Mouse (Mus musculus) hindbrain, embryonic 11.5 days (tissue): ENCODE data around the gene Stac2. TPM values are rescaled to one million over a fixed set of nuclear protein-coding genes. Genes with fewer than 3 reads are reported as not detected.

Source experiments
- ATAC-seq: fragments of 200-750 bp; cut with Nextera tagmentation; 2 replicates; pipeline ENCODE4 v1.8.0; 2017; ENCODE audit warnings: mild to moderate bottlenecking, moderate TSS enrichment, moderate library complexity; ENCODE audit not compliant: low FRiP score
- DNase-seq: peaks from one replicate; pipeline ENCODE4 v3.0.0-alpha.2; 2015; ENCODE audit warnings: low spot score
- H3K27ac ChIP-seq: fragments of 300-500 bp; sonication (generic); 2 replicates; pipeline ENCODE4 v1.5.1; 2014; ENCODE audit warnings: mild to moderate bottlenecking, low read depth, low read length
- H3K27me3 ChIP-seq: fragments of 300-500 bp; sonication (generic); 2 replicates; pipeline ENCODE4 v1.6.1; 2014; ENCODE audit warnings: mild to moderate bottlenecking, low read length, moderate library complexity, mixed read lengths; ENCODE audit not compliant: control insufficient read depth, insufficient read depth
- H3K36me3 ChIP-seq: fragments of 300-500 bp; sonication (generic); 2 replicates; pipeline ENCODE4 v1.6.1; 2014; ENCODE audit warnings: mild to moderate bottlenecking, low read length, moderate library complexity, mixed read lengths; ENCODE audit not compliant: control insufficient read depth, insufficient read depth
- H3K4me1 ChIP-seq: fragments of 300-500 bp; sonication (generic); replicated peaks from 2 replicates; pipeline ENCODE4 v1.6.1; 2014; ENCODE audit warnings: low read length, mixed read lengths; ENCODE audit not compliant: control insufficient read depth, insufficient read depth
- H3K4me2 ChIP-seq: fragments of 300-500 bp; sonication (generic); replicated peaks from 2 replicates; pipeline ENCODE4 v1.6.1; 2014; ENCODE audit warnings: mild to moderate bottlenecking, low read depth, low read length
- H3K4me3 ChIP-seq: fragments of 300-500 bp; sonication (generic); 2 replicates; pipeline ENCODE4 v1.5.1; 2014; ENCODE audit warnings: low read depth, low read length
- H3K9ac ChIP-seq: fragments of 300-500 bp; sonication (generic); 2 replicates; pipeline ENCODE4 v1.6.1; 2014; ENCODE audit warnings: low read depth, low read length
- H3K9me3 ChIP-seq: fragments of 300-500 bp; sonication (generic); 2 replicates; pipeline ENCODE4 v1.6.1; 2016; ENCODE audit warnings: low read length; ENCODE audit not compliant: control insufficient read depth
- WGBS: fragments of 180-500 bp; shearing (Covaris S2); extraction: QIAGEN DNeasy Blood & Tissue Kit; methylation state at CpG from one replicate; pipeline ENCODE4 v1.1.7; 2014; 5-methylcytosine and 5-hydroxymethylcytosine counted together
- polyA plus RNA-seq: library from polyadenylated mRNA; unstranded; fragments of >200 nt; fragmentation: Nextera tagmentation; extraction: Ambion mirVana; gene quantifications from 2 replicates; pipeline ENCODE4 v1.2.1, GENCODE M21; 2014

The Stac2 gene
- polyA plus RNA-seq, 1 experiment from 2014 or later, result 1.4 TPM

DNA sequence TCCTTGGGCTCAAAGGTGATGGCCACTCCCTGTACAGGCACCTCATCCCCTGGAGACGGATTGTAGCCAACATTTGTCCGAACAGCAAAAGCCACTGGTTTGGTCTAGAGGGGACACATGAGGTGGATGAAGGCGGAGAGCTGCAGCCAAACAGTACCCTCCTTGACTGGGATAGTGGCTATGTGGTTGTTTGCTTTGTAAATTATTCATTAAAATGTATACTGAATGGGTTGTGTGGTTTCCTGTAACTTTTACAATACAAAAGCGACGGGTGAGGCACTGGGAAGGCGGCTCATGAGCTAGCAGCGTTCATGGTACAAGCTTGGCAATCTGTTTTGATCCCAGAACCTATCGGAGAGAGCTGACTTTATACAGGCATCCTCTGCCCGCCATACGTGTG is 40.4 kb downstream of the Stac2 start:
- H3K4me3 ChIP-seq, result no peak overlapping the region
- 0 out of 2 replicates have a peak, but pooled peaks cover 4% of the 10 kb centered on the region for H3K36me3 ChIP-seq
- H3K9me3 ChIP-seq, result no peaks in the 10 kb centered on the region
- no peak overlapping the region for H3K27ac ChIP-seq
- ATAC-seq (no peak), DNase-seq (no peak)
- WGBS, result 85% methylated on average over 10 of the region's 10 CpGs
- H3K27me3 ChIP-seq, result no peaks in the 10 kb centered on the region
- no peak overlapping the region for H3K9ac ChIP-seq
- H3K4me1 ChIP-seq, result no peaks in the 10 kb centered on the region
- no peak overlapping the region for H3K4me2 ChIP-seq

DNA sequence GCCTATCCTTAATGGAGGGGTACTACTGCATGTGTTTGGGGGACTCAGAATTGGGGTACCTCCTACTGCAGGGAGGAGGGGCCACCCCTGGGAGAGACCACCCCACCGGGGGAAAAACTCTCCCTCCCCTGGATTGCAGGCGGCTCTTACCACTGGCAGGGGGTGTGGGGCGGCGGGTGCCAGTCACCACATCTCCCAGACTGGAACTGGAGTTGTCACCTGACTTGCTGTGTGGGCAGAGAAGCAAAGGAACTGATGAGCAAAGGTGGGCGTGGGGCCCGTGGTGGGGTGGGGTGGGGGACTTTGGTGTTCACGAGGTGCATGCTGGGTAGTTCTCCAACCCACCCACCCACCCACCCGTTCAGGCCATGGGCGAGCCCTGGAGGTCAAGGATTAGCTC is 41.5 kb downstream of the Stac2 start:
- Histone ChIP-seq H3K27ac (no peak overlapping the region), H3K36me3 (no peaks in the 10 kb centered on the region), H3K4me1 (no peaks in the 10 kb centered on the region), H3K27me3 (no peaks in the 10 kb centered on the region), H3K4me3 (no peak overlapping the region), H3K9ac (no peak overlapping the region), H3K4me2 (no peak overlapping the region), H3K9me3 (no peaks in the 10 kb centered on the region)
- DNase-seq (no peak), ATAC-seq (no peak)
- 61% methylated on average over 7 of the region's 9 CpGs for WGBS

GRCm38 (mm10) chr11:98008087-98008486 is 45.2 kb downstream of the Stac2 start:
- no peak overlapping the region for H3K4me3 ChIP-seq
- WGBS, result 87% methylated on average over 11 of the region's 11 CpGs

GRCm38 (mm10) chr11:98005686-98006085 is 47.6 kb downstream of the Stac2 start:
- no peak overlapping the region for H3K4me2 ChIP-seq
- H3K36me3 ChIP-seq, result no peaks in the 10 kb centered on the region
- H3K27me3 ChIP-seq, result peaks cover 4% of the 10 kb centered on the region; the same call in 1 of the 2 replicates
- no peaks in the 10 kb centered on the region for H3K9me3 ChIP-seq
- peaks cover 2% of the 10 kb centered on the region; the same call in 1 of the 2 replicates for H3K4me1 ChIP-seq
- WGBS, result 89% methylated on average over 10 of the region's 10 CpGs
- H3K4me3 ChIP-seq, result no peak overlapping the region
- DNase-seq, result no peak
- no peak for ATAC-seq
- H3K27ac ChIP-seq, result no peak overlapping the region
- H3K9ac ChIP-seq, result no peak overlapping the region

More at GRCm38 (mm10) chr11:98008087-98008486, 45.2 kb downstream of the Stac2 start:
- Histone ChIP-seq H3K27ac (no peak overlapping the region), H3K9ac (no peak overlapping the region), H3K4me2 (no peak overlapping the region), H3K27me3 (no peaks in the 10 kb centered on the region), H3K9me3 (no peaks in the 10 kb centered on the region), H3K4me1 (0 out of 2 replicates have a peak, but pooled peaks cover 2% of the 10 kb centered on the region), H3K36me3 (no peaks in the 10 kb centered on the region)
- DNase-seq, result no peak
- no peak for ATAC-seq

- ATAC-seq (no peak), DNase-seq (no peak)
- H3K4me2 ChIP-seq, result no peak overlapping the region
- H3K36me3 ChIP-seq, result no peaks in the 10 kb centered on the region
- no peak overlapping the region for H3K27ac ChIP-seq
- no peak overlapping the region for H3K4me3 ChIP-seq
- 43% methylated on average over 13 of the region's 13 CpGs for WGBS
- peaks cover 2% of the 10 kb centered on the region; the same call in 1 of the 2 replicates for H3K4me1 ChIP-seq
- no peak overlapping the region for H3K9ac ChIP-seq
- H3K9me3 ChIP-seq, result no peaks in the 10 kb centered on the region
- H3K27me3 ChIP-seq, result peaks cover 4% of the 10 kb centered on the region; the same call in 1 of the 2 replicates
Measured at GRCm38 (mm10) chr11:98005076-98005475, 48.2 kb downstream of the Stac2 start.

- no peak overlapping the region; the same call in 1 of the 2 replicates for H3K27ac ChIP-seq
- no peak for ATAC-seq
- 95% methylated on average over 8 of the region's 8 CpGs for WGBS
Measured at GRCm38 (mm10) chr11:98004161-98004560, 49.1 kb downstream of the Stac2 start.

GRCm38 (mm10) chr11:98003171-98003671 is 50.0 kb downstream of the Stac2 start:
- ATAC-seq, result no peak

More at GRCm38 (mm10) chr11:98004161-98004560, 49.1 kb downstream of the Stac2 start:
- no peaks in the 10 kb centered on the region for H3K9me3 ChIP-seq
- peaks cover 2% of the 10 kb centered on the region; the same call in 1 of the 2 replicates for H3K4me1 ChIP-seq
- H3K27me3 ChIP-seq, result peaks cover 4% of the 10 kb centered on the region; the same call in 1 of the 2 replicates
- H3K4me2 ChIP-seq, result no peak overlapping the region
- H3K4me3 ChIP-seq, result no peak overlapping the region
- H3K36me3 ChIP-seq, result no peaks in the 10 kb centered on the region
- H3K9ac ChIP-seq, result no peak overlapping the region
- DNase-seq, result no peak

DNA sequence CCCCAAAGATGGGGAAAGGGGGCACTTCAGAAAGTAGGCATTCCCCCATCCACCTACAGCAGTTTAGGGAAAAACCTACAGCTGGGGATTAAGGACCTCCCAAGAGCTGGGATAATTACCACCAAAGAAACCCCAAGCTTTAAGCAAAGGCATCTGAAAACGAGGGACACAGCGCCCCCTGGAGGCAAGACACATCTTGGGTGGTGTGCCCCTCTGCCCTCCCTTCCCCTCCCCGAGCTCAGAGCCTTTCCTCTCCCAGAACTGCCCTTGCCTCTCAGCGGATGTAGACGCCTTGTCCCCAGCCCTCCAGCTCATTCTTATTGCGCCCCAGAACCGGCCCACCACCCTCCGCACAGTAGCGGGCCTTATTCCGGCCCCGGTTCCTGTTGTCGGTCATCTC is 50.6 kb downstream of the Stac2 start:
- Histone ChIP-seq H3K4me2 (0 out of 2 replicates have a peak overlapping the region, but pooled peaks have one; percentile 14), H3K4me3 (0 out of 2 replicates have a peak overlapping the region, but pooled peaks have one; percentile 1)

More at GRCm38 (mm10) chr11:98003171-98003671, 50.0 kb downstream of the Stac2 start:
- Histone ChIP-seq H3K27ac (no peak overlapping the region), H3K9ac (no peak overlapping the region), H3K4me1 (peaks cover 2% of the 10 kb centered on the region; the same call in 1 of the 2 replicates), H3K27me3 (peaks cover 4% of the 10 kb centered on the region; the same call in 1 of the 2 replicates), H3K36me3 (no peaks in the 10 kb centered on the region), H3K9me3 (no peaks in the 10 kb centered on the region), H3K4me2 (no peak overlapping the region; the same call in 1 of the 2 replicates), H3K4me3 (0 out of 2 replicates have a peak overlapping the region, but pooled peaks have one; percentile 1)
- no peak for DNase-seq
- WGBS, result 33% methylated on average over 17 of the region's 17 CpGs

DNA sequence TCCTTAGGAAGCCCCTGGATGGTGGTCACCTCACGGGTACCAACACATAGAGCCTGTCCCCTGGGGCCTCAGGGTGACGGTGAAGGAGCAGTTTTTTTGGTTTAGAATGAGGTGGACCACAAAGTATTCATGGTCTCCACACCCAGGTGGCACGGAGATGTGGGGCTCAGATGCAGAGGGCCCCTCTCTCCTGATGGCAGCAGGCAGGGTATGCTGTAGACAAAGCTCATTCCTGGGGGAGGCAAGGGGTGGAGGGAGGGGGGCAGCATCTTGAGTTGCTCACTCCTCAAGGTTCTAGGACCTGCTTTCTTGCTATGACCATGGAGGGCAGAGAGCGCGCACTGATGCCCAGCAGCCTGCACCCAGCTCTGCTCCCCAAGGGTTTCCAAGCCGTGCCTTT is 51.3 kb downstream of the Stac2 start:
- no peak for DNase-seq
- H3K9ac ChIP-seq, result no peak overlapping the region
- H3K4me1 ChIP-seq, result peaks cover 2% of the 10 kb centered on the region; the same call in 1 of the 2 replicates
- H3K27me3 ChIP-seq, result peaks cover 4% of the 10 kb centered on the region; the same call in 1 of the 2 replicates
- H3K9me3 ChIP-seq, result no peaks in the 10 kb centered on the region
- ATAC-seq, result no peak
- 63% methylated on average over 6 of the region's 6 CpGs for WGBS
- no peak overlapping the region for H3K27ac ChIP-seq
- no peak overlapping the region for H3K4me2 ChIP-seq
- no peak overlapping the region for H3K4me3 ChIP-seq
- no peaks in the 10 kb centered on the region for H3K36me3 ChIP-seq

More for the DNA sequence above, 50.6 kb downstream of the Stac2 start:
- Histone ChIP-seq H3K9me3 (no peaks in the 10 kb centered on the region), H3K36me3 (no peaks in the 10 kb centered on the region), H3K27me3 (peaks cover 4% of the 10 kb centered on the region; the same call in 1 of the 2 replicates), H3K9ac (no peak overlapping the region), H3K27ac (no peak overlapping the region), H3K4me1 (peaks cover 2% of the 10 kb centered on the region; the same call in 1 of the 2 replicates)
- 7% methylated on average over 12 of the region's 12 CpGs for WGBS
- ATAC-seq, result no peak
- DNase-seq, result peak; percentile 90
